Mouse (Mus musculus) Muller cell, postnatal 12 days (primary cell): ENCODE results near the gene Asap2.
"Not testable (repeated sequence)": the region's sequence is repeated elsewhere in the genome, so short reads cannot be mapped to it uniquely, and the experiment has no call there.

Experiments used
- DNase-seq: peaks from one replicate; pipeline ENCODE4 v3.0.0-alpha.2; 2015; ENCODE audit errors: inconsistent ontology term

Asap2 gene

GRCm38 (mm10) chr12:20990132-20990531 lies at the start of gene Asap2:
Gene Asap2, plus strand, starts transcription at chr12:20990459.
- DNase-seq, result peak; percentile 15

- not testable (repeated sequence) for DNase-seq
Observed at GRCm38 (mm10) chr12:20947051-20947997, 42.9 kb upstream of the Asap2 start.

- DNase-seq, result peak; percentile 32
Observed at GRCm38 (mm10) chr12:20990579-20990978, 320 bp downstream of the Asap2 start.

GRCm38 (mm10) chr12:21030875-21031274 lies 40.6 kb downstream of the Asap2 start:
- not testable (repeated sequence) for DNase-seq

- not testable (repeated sequence) for DNase-seq
Observed at GRCm38 (mm10) chr12:21046716-21047115, 56.5 kb downstream of the Asap2 start.

GRCm38 (mm10) chr12:21075731-21076130 lies 85.5 kb downstream of the Asap2 start:
- peak; percentile 14 for DNase-seq

GRCm38 (mm10) chr12:21090168-21090567 lies 99.9 kb downstream of the Asap2 start:
- DNase-seq, result not testable (repeated sequence)

GRCm38 (mm10) chr12:21092446-21092845 lies 102.2 kb downstream of the Asap2 start:
- DNase-seq, result not testable (repeated sequence)

- DNase-seq, result peak; percentile 59
Observed at GRCm38 (mm10) chr12:21097806-21098325, 107.6 kb downstream of the Asap2 start.

GRCm38 (mm10) chr12:21111116-21111475 lies 120.8 kb downstream of the Asap2 start:
- not testable (repeated sequence) for DNase-seq

GRCm38 (mm10) chr12:21111476-21112452 lies 121.5 kb downstream of the Asap2 start:
- peak; percentile 94 for DNase-seq

GRCm38 (mm10) chr12:21112453-21112857 lies 122.2 kb downstream of the Asap2 start:
- peak; percentile 71 for DNase-seq

GRCm38 (mm10) chr12:21119446-21119845 lies 129.2 kb downstream of the Asap2 start:
- DNase-seq, result no peak

- no peak for DNase-seq
Observed at GRCm38 (mm10) chr12:21122818-21123217, 132.6 kb downstream of the Asap2 start.

- no peak for DNase-seq
Observed at GRCm38 (mm10) chr12:21123647-21124046, 133.4 kb downstream of the Asap2 start.

- no peak for DNase-seq
Observed at GRCm38 (mm10) chr12:21125675-21126470, 135.6 kb downstream of the Asap2 start.

GRCm38 (mm10) chr12:21126516-21126915 lies 136.3 kb downstream of the Asap2 start:
- DNase-seq, result no peak

GRCm38 (mm10) chr12:21128930-21129869 lies 138.9 kb downstream of the Asap2 start:
- DNase-seq, result no peak

- no peak for DNase-seq
Observed at GRCm38 (mm10) chr12:21130274-21130823, 140.1 kb downstream of the Asap2 start.
